In the genomic region with DNA sequence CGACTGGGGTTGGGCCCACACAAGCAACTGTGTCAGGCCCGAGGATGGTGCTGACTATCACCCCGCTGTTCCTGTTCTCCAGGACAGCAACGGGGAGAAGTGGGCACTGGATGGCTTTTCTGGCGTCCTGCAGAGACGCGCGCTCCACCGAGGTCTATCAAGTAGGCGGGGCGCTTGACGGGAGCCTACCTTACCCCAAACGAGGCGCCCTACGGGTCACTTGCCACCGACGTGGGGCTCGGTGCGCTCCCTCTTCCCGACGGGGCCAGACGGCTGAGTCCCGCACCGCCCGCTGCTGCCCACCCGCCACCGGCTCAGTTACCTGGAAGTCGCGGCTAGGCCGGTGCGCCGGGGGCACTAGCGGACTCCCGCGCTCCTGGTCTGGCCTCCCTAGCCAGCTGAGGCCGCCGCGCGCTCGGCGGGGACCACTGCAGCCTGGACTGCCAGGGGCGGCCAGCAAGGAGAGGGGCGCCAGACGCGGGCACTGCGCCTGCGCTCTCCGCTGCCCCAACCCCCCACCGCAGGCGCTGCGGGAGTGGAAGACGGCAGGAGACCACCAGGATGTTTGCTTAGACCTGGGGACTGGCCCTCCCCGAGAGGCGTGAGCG, we compare ENCODE assay signal across 8 mouse cellular contexts. TPM values are rescaled to one million over a fixed set of nuclear protein-coding genes. Genes with fewer than 3 reads are reported as not detected.
A peak's percentile ranks its signal among the peaks of the same experiment; 100 is the strongest.
DNase-seq lines count a peak whose midpoint lies in the region; ATAC-seq and TF ChIP-seq lines count a peak whose summit lies in the region.

A gene (minus strand): TSS at position 465 of the 608 bp plus-strand sequence.

- intact Hi-C loops in gastrocnemius, postnatal 14 days (cut with DNase I; ENCODE audit: low total_unique reads), result no loop called here

- no peaks in the 10 kb centered on the region for H3K36me3 ChIP-seq in intestine, postnatal 0 days (ENCODE audit: control insufficient read depth, insufficient read depth)
- no peaks in the 10 kb centered on the region for H3K36me3 ChIP-seq in limb, embryonic 12.5 days
- no peaks in the 10 kb centered on the region for H3K36me3 ChIP-seq in midbrain, embryonic 10.5 days
- H3K36me3 ChIP-seq in stomach, embryonic 15.5 days, result no peaks in the 10 kb centered on the region

- H3K4me1 ChIP-seq in intestine, postnatal 0 days (replicated peaks; ENCODE audit: control insufficient read depth, insufficient read depth, low read length), result no peaks in the 10 kb centered on the region
- peaks cover 9% of the 10 kb centered on the region; the same call in 1 of the 2 replicates for H3K4me1 ChIP-seq in limb, embryonic 12.5 days (replicated peaks)
- H3K4me1 ChIP-seq in midbrain, embryonic 10.5 days, result peaks cover 20% of the 10 kb centered on the region
- H3K4me1 ChIP-seq in stomach, embryonic 15.5 days, result no peaks in the 10 kb centered on the region

- under 1% methylated on average over 55 of the region's 55 CpGs for WGBS in intestine, postnatal 0 days
- WGBS in limb, embryonic 12.5 days, result under 1% methylated on average over 50 of the region's 55 CpGs
- WGBS in midbrain, embryonic 10.5 days, result under 1% methylated on average over 54 of the region's 55 CpGs
- WGBS in stomach, embryonic 15.5 days, result under 1% methylated on average over 55 of the region's 55 CpGs

- H3K4me3 ChIP-seq in intestine, postnatal 0 days (ENCODE audit: low read depth, low read length), result peak within 1 kb of the TSS; percentile 69
- peak within 1 kb of the TSS; percentile 64 for H3K4me3 ChIP-seq in limb, embryonic 12.5 days (replicated peaks)
- H3K4me3 ChIP-seq in midbrain, embryonic 10.5 days, result peak within 1 kb of the TSS; percentile 81
- peak within 1 kb of the TSS; percentile 63 for H3K4me3 ChIP-seq in stomach, embryonic 15.5 days (replicated peaks)

- no peak within 1 kb of the TSS for H3K27ac ChIP-seq in intestine, postnatal 0 days (ENCODE audit: low read depth, low read length)
- no peak within 1 kb of the TSS for H3K27ac ChIP-seq in limb, embryonic 12.5 days
- H3K27ac ChIP-seq in midbrain, embryonic 10.5 days (replicated peaks), result peak within 1 kb of the TSS; percentile 88
- H3K27ac ChIP-seq in stomach, embryonic 15.5 days, result no peak within 1 kb of the TSS; the same call in 1 of the 2 replicates

- peak; percentile 51 for DNase-seq in ovary, postnatal 36 days (ENCODE audit: low spot score)
- DNase-seq in ovary, postnatal 14 days (ENCODE audit: low spot score), result no peak
- peak; percentile 57 to 65 for DNase-seq in cerebellum, postnatal 36 days
- DNase-seq in gastrocnemius, postnatal 14 days, result peak; percentile 13
- peak; percentile 85 for DNase-seq in midbrain, embryonic 10.5 days (ENCODE audit: low spot score)

- no peak; the same call in 1 of the 2 replicates for TF ChIP-seq CTCF in intestine, postnatal 0 days (IDR thresholded peaks at IDR 0.05; ENCODE audit: low read depth)

- no peak; the same call in 1 of the 2 replicates for ATAC-seq in intestine, postnatal 0 days
- ATAC-seq in limb, embryonic 12.5 days (ENCODE audit: insufficient number of reproducible peaks, insufficient read depth, low FRiP score, low TSS enrichment, low read depth), result peak; percentile 73; the same call in 1 of the 2 replicates
- ATAC-seq in stomach, embryonic 15.5 days (ENCODE audit: insufficient read depth, low FRiP score, low read depth), result peak; percentile 59; the same call in 1 of the 2 replicates

- no peaks in the 10 kb centered on the region for H3K27me3 ChIP-seq in intestine, postnatal 0 days (replicated peaks; ENCODE audit: control insufficient read depth, insufficient read depth, low read length)
- peaks cover 45% of the 10 kb centered on the region for H3K27me3 ChIP-seq in limb, embryonic 12.5 days
- peaks cover 18% of the 10 kb centered on the region for H3K27me3 ChIP-seq in midbrain, embryonic 10.5 days (ENCODE audit: low read depth, poor library complexity, severe bottlenecking)
- H3K27me3 ChIP-seq in stomach, embryonic 15.5 days (replicated peaks), result no peaks in the 10 kb centered on the region

- peak within 1 kb of the TSS; percentile 99 for H3K4me2 ChIP-seq in intestine, postnatal 0 days (replicated peaks; ENCODE audit: low read depth)
- H3K4me2 ChIP-seq in limb, embryonic 12.5 days, result peak within 1 kb of the TSS; percentile 87
- H3K4me2 ChIP-seq in stomach, embryonic 15.5 days, result peak within 1 kb of the TSS; percentile 94

- no peaks in the 10 kb centered on the region for H3K9me3 ChIP-seq in intestine, postnatal 0 days (ENCODE audit: control insufficient read depth)
- no peaks in the 10 kb centered on the region for H3K9me3 ChIP-seq in limb, embryonic 12.5 days
- no peaks in the 10 kb centered on the region for H3K9me3 ChIP-seq in midbrain, embryonic 10.5 days (replicated peaks)
- no peaks in the 10 kb centered on the region for H3K9me3 ChIP-seq in stomach, embryonic 15.5 days

- H3K9ac ChIP-seq in intestine, postnatal 0 days (ENCODE audit: low read depth, low read length), result peak within 1 kb of the TSS; percentile 57
- peak within 1 kb of the TSS; percentile 66 for H3K9ac ChIP-seq in limb, embryonic 12.5 days (replicated peaks)
- peak within 1 kb of the TSS; percentile 42 for H3K9ac ChIP-seq in stomach, embryonic 15.5 days

RNA-seq across cellular contexts. Expression of the gene that starts here (rescaled TPM):
- under 1 TPM; 0.60 to 0.80 TPM for total RNA-seq in gastrocnemius, postnatal 14 days (2021)
- polyA plus RNA-seq in intestine, postnatal 0 days (2015; fragmentation: Nextera tagmentation; extraction: Ambion mirVana), result 3.1 and 3.2 TPM in 2 replicates
- polyA plus RNA-seq in limb, embryonic 12.5 days (2016; fragmentation: Nextera tagmentation; extraction: Ambion mirVana), result 2.3 and 2.9 TPM in 2 replicates
- 6.5 TPM in 2 replicates for polyA plus RNA-seq in midbrain, embryonic 10.5 days (2016; fragmentation: Nextera tagmentation; extraction: Ambion mirVana)
- polyA plus RNA-seq in stomach, embryonic 15.5 days (2015; fragmentation: Nextera tagmentation; extraction: Ambion mirVana), result 6.2 and 7.5 TPM in 2 replicates

Comparison
In these comparisons a context has a peak if more than half of its experiments do, and no peak if none do; other contexts are left out.
1. Peak in DNase-seq in gastrocnemius, postnatal 14 days; RNA of the gene not detected or under 1 TPM.